Mouse (Mus musculus) midbrain, embryonic 13.5 days (tissue): ENCODE results near the gene Dbp. TPM values are rescaled to one million over a fixed set of nuclear protein-coding genes. Genes with fewer than 3 reads are reported as not detected.

Experiments
- ATAC-seq: fragments of 200-750 bp; cut with Nextera tagmentation; 2 replicates; pipeline ENCODE4 v1.8.0; 2017; ENCODE audit warnings: mild to moderate bottlenecking, moderate TSS enrichment, moderate library complexity
- H3K27ac ChIP-seq: fragments of 300-500 bp; sonication (generic); 2 replicates; pipeline ENCODE4 v1.5.1; 2015; ENCODE audit warnings: inconsistent platforms, mild to moderate bottlenecking, moderate library complexity
- H3K27me3 ChIP-seq: fragments of 300-500 bp; sonication (generic); 2 replicates; pipeline ENCODE4 v1.6.1; 2015; ENCODE audit warnings: mild to moderate bottlenecking, inconsistent platforms
- H3K36me3 ChIP-seq: fragments of 300-500 bp; sonication (generic); 2 replicates; pipeline ENCODE4 v1.6.1; 2015; ENCODE audit warnings: mild to moderate bottlenecking, inconsistent platforms
- H3K4me1 ChIP-seq: fragments of 300-500 bp; sonication (generic); replicated peaks from 2 replicates; pipeline ENCODE4 v1.6.1; 2015; ENCODE audit warnings: inconsistent platforms
- H3K4me2 ChIP-seq: fragments of 300-500 bp; sonication (generic); replicated peaks from 2 replicates; pipeline ENCODE4 v1.6.1; 2015; ENCODE audit warnings: moderate library complexity, mild to moderate bottlenecking, inconsistent platforms
- H3K4me3 ChIP-seq: fragments of 300-500 bp; sonication (generic); replicated peaks from 2 replicates; pipeline ENCODE4 v1.5.1; 2015; ENCODE audit warnings: mild to moderate bottlenecking, inconsistent platforms
- H3K9ac ChIP-seq: fragments of 300-500 bp; sonication (generic); replicated peaks from 2 replicates; pipeline ENCODE4 v1.6.1; 2015; ENCODE audit warnings: mild to moderate bottlenecking, inconsistent platforms
- H3K9me3 ChIP-seq: fragments of 300-500 bp; sonication (generic); 2 replicates; pipeline ENCODE4 v1.6.1; 2016; ENCODE audit warnings: mild to moderate bottlenecking, inconsistent platforms
- WGBS: fragments of 180-500 bp; shearing (Covaris S2); methylation state at CpG from one replicate; pipeline ENCODE4 v1.1.7; 2015; 5-methylcytosine and 5-hydroxymethylcytosine counted together
- polyA plus RNA-seq: library from polyadenylated mRNA; unstranded; fragments of >200 nt; fragmentation: Nextera tagmentation; extraction: Ambion mirVana; gene quantifications from 2 replicates; pipeline ENCODE4 v1.2.1, GENCODE M21; 2015

Dbp gene
- polyA plus RNA-seq, 1 experiment from 2014 or later, result 3.4 TPM

- Histone ChIP-seq H3K9ac (no peak overlapping the region), H3K27me3 (peaks cover 19% of the 10 kb centered on the region), H3K27ac (no peak overlapping the region), H3K4me1 (no peaks in the 10 kb centered on the region), H3K4me3 (no peak overlapping the region), H3K9me3 (no peaks in the 10 kb centered on the region), H3K4me2 (0 out of 2 replicates have a peak overlapping the region, but pooled peaks have one; percentile 0), H3K36me3 (no peaks in the 10 kb centered on the region)
- 33% methylated on average over 11 of the region's 11 CpGs for WGBS
- ATAC-seq, result no peak
Observed at GRCm38 (mm10) chr7:45741777-45742176, 36.9 kb downstream of the Dbp start.

- 0 out of 2 replicates have a peak overlapping the region, but pooled peaks have one; percentile 0 for H3K4me2 ChIP-seq
- WGBS, result 29% methylated on average over 19 of the region's 19 CpGs
- no peak overlapping the region for H3K27ac ChIP-seq
- H3K9me3 ChIP-seq, result no peaks in the 10 kb centered on the region
- H3K4me3 ChIP-seq, result no peak overlapping the region
- no peaks in the 10 kb centered on the region for H3K36me3 ChIP-seq
- no peak overlapping the region for H3K9ac ChIP-seq
- H3K4me1 ChIP-seq, result no peaks in the 10 kb centered on the region
- no peak for ATAC-seq
- peaks cover 19% of the 10 kb centered on the region for H3K27me3 ChIP-seq
Observed at GRCm38 (mm10) chr7:45742338-45742737, 37.5 kb downstream of the Dbp start.

- peaks cover 19% of the 10 kb centered on the region for H3K27me3 ChIP-seq
- no peak overlapping the region for H3K4me3 ChIP-seq
- no peak overlapping the region for H3K9ac ChIP-seq
- ATAC-seq, result no peak
- no peaks in the 10 kb centered on the region for H3K9me3 ChIP-seq
- no peak overlapping the region for H3K4me2 ChIP-seq
- H3K4me1 ChIP-seq, result peaks cover 3% of the 10 kb centered on the region
- H3K27ac ChIP-seq, result no peak overlapping the region
- WGBS, result 28% methylated on average over 2 of the region's 2 CpGs
- no peaks in the 10 kb centered on the region for H3K36me3 ChIP-seq
Observed at GRCm38 (mm10) chr7:45744387-45744786, 39.5 kb downstream of the Dbp start.

- Histone ChIP-seq H3K9ac (no peak overlapping the region), H3K4me1 (peaks cover 7% of the 10 kb centered on the region), H3K36me3 (no peaks in the 10 kb centered on the region), H3K27me3 (peaks cover 11% of the 10 kb centered on the region), H3K4me2 (no peak overlapping the region), H3K27ac (no peak overlapping the region), H3K9me3 (no peaks in the 10 kb centered on the region), H3K4me3 (no peak overlapping the region)
- ATAC-seq, result no peak
- WGBS, result 64% methylated on average over 6 of the region's 6 CpGs
Observed at GRCm38 (mm10) chr7:45746518-45746917, 41.6 kb downstream of the Dbp start.

DNA sequence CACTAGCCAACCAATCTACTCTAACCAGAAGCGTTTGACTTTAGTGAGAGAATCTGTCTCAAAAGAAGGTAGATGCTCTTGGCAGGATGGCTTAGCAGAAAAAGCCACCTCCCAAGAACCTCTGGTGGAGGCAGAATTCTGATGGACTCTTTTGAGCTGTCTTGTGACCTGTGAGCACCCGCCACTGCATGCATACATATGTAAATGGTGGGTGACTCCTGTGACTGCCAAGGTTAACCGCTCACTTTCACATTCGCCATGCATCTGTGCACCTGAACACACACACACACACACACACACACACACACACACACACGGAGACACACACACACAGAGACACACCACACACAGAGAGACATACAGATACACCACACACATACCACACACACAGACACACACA is 42.6 kb downstream of the Dbp start:
- no peak overlapping the region for H3K4me2 ChIP-seq
- no peaks in the 10 kb centered on the region for H3K36me3 ChIP-seq
- H3K4me3 ChIP-seq, result no peak overlapping the region
- H3K9ac ChIP-seq, result no peak overlapping the region
- 78% methylated on average over 5 of the region's 5 CpGs for WGBS
- H3K27me3 ChIP-seq, result peaks cover 2% of the 10 kb centered on the region; the same call in 1 of the 2 replicates
- ATAC-seq, result no peak
- H3K9me3 ChIP-seq, result no peaks in the 10 kb centered on the region
- H3K27ac ChIP-seq, result no peak overlapping the region
- peaks cover 7% of the 10 kb centered on the region for H3K4me1 ChIP-seq

DNA sequence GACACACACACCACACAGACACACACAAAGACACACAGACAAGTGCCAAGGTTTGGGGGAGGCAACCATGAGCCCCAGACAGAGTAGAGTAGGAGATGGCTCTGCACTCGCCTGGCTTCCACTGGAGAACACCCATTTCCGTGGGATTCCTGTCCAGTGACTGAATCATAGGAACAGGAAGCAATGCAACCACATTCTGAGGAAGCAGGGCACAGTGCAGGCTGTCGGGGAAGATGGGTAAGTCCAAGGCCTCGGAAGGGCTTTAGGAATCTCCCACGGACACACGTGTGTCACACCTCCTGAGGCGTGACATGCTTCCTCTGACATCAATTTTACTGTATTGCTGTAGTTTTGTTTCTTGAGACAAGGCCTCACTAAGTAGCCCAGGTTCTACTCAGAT is 43.2 kb downstream of the Dbp start:
- Histone ChIP-seq H3K27ac (no peak overlapping the region; the same call in 1 of the 2 replicates), H3K9ac (no peak overlapping the region), H3K36me3 (no peaks in the 10 kb centered on the region), H3K4me1 (peaks cover 7% of the 10 kb centered on the region), H3K9me3 (no peaks in the 10 kb centered on the region), H3K4me2 (no peak overlapping the region), H3K4me3 (no peak overlapping the region), H3K27me3 (no peaks in the 10 kb centered on the region)
- 86% methylated on average over 7 of the region's 7 CpGs for WGBS
- ATAC-seq, result no peak

- Histone ChIP-seq H3K4me1 (peaks cover 7% of the 10 kb centered on the region), H3K27me3 (no peaks in the 10 kb centered on the region), H3K4me3 (no peak overlapping the region), H3K9me3 (no peaks in the 10 kb centered on the region), H3K27ac (no peak overlapping the region), H3K9ac (peak overlapping the region; percentile 36; the same call in 1 of the 2 replicates), H3K4me2 (no peak overlapping the region), H3K36me3 (no peaks in the 10 kb centered on the region)
- WGBS, result 61% methylated on average over 8 of the region's 10 CpGs
- ATAC-seq, result no peak
Observed at GRCm38 (mm10) chr7:45749401-45749800, 44.5 kb downstream of the Dbp start.

DNA sequence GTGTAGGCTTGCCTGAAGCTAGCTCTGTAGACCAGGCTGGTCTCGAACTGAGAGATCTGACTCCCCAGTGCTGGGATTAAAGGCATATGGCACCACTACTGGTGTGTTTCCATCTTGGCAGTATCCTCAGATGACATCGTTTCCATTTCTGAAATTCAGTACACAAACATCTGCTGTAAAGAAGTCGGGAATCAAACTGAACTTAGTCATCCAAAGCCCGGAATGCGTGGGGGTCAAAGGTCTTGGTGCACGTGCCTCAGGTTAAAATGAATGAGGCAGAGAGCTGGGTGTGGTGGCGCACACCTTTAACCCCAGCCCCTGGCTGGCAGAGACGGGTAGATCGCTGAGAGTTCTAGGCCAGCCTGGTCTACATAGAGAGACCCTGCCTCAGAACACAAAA is 45.3 kb downstream of the Dbp start:
- Histone ChIP-seq H3K9ac (no peak overlapping the region), H3K4me3 (no peak overlapping the region), H3K9me3 (no peaks in the 10 kb centered on the region), H3K4me2 (no peak overlapping the region), H3K27me3 (no peaks in the 10 kb centered on the region), H3K4me1 (peaks cover 7% of the 10 kb centered on the region), H3K36me3 (no peaks in the 10 kb centered on the region), H3K27ac (no peak overlapping the region)
- WGBS, result 83% methylated on average over 9 of the region's 9 CpGs
- ATAC-seq, result no peak

DNA sequence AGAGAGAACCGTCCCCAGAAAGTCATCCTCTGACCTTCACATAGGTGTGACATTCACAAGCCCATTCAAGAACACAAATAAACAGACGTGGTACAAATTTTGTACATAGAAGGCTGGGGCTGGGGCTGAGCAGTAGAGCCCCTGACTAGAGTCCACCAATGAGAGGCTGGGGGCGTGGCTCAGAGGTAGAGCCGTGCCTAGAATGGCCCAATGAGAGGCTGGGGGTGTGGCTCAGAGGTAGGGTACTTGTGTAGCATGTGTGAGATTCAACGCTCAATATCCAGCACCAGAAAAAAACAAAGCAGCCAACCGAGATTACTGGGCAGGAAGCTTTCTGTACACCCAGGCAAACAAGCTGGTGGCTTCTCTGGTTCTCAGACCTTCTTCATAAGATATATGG is 50.8 kb downstream of the Dbp start:
- Histone ChIP-seq H3K4me3 (no peak overlapping the region), H3K9me3 (no peaks in the 10 kb centered on the region), H3K36me3 (no peaks in the 10 kb centered on the region), H3K27ac (no peak overlapping the region), H3K9ac (no peak overlapping the region), H3K27me3 (peaks cover 30% of the 10 kb centered on the region), H3K4me1 (peaks cover 6% of the 10 kb centered on the region), H3K4me2 (no peak overlapping the region)
- WGBS, result 55% methylated on average over 6 of the region's 6 CpGs
- ATAC-seq, result no peak

GRCm38 (mm10) chr7:45759400-45759799 is 54.5 kb downstream of the Dbp start:
- 17% methylated on average over 23 of the region's 27 CpGs for WGBS
- 0 out of 2 replicates have a peak overlapping the region, but pooled peaks have one; percentile 1 for H3K4me3 ChIP-seq
- peak overlapping the region; percentile 44; the same call in 1 of the 2 replicates for H3K9ac ChIP-seq

More at GRCm38 (mm10) chr7:45759400-45759799, 54.5 kb downstream of the Dbp start:
- Histone ChIP-seq H3K4me1 (peaks cover 6% of the 10 kb centered on the region), H3K27ac (no peak overlapping the region), H3K27me3 (peaks cover 30% of the 10 kb centered on the region), H3K4me2 (peak overlapping the region; percentile 37), H3K36me3 (no peaks in the 10 kb centered on the region), H3K9me3 (no peaks in the 10 kb centered on the region)
- ATAC-seq, result no peak

Other genes with a start within 250 kb of the Dbp start
- 6,845 and 7,096 TPM in 2 replicates for gene Ftl1, start 245.2 kb upstream of the Dbp start, polyA plus RNA-seq
- gene Bax, start 238.2 kb upstream of the Dbp start, polyA plus RNA-seq, result 259 and 265 TPM in 2 replicates
- gene Tulp2, start 223.2 kb upstream of the Dbp start, polyA plus RNA-seq, result 0.22 TPM in 1 of 2 replicates, not detected in the other
- not detected in 2 replicates for gene Gm45808, start 218.3 kb upstream of the Dbp start, polyA plus RNA-seq
- gene Dhdh, start 216.3 kb upstream of the Dbp start, polyA plus RNA-seq, result 3.3 and 3.6 TPM in 2 replicates
- 86.7 and 101 TPM in 2 replicates for gene Nucb1, start 194.7 kb upstream of the Dbp start, polyA plus RNA-seq
- gene Ppp1r15a, start 178.8 kb upstream of the Dbp start, polyA plus RNA-seq, result 11.7 and 11.9 TPM in 2 replicates
- gene Plekha4, start 178.8 kb upstream of the Dbp start, polyA plus RNA-seq, result 0.23 and 0.46 TPM in 2 replicates
- 0.13 and 0.21 TPM in 2 replicates for gene Hsd17b14, start 150.2 kb upstream of the Dbp start, polyA plus RNA-seq
- 20.7 and 24.5 TPM in 2 replicates for gene Bcat2, start 134.9 kb upstream of the Dbp start, polyA plus RNA-seq
- gene Fgf21, start 89.6 kb upstream of the Dbp start, polyA plus RNA-seq, result 0.17 TPM in 1 of 2 replicates, not detected in the other
- gene Fut1, start 87.8 kb upstream of the Dbp start, polyA plus RNA-seq, result not detected in 2 replicates
- 0.17 TPM in 1 of 2 replicates, not detected in the other for gene Izumo1, start 83.3 kb upstream of the Dbp start, polyA plus RNA-seq
- gene Rasip1, start 77.6 kb upstream of the Dbp start, polyA plus RNA-seq, result 7.5 and 9.4 TPM in 2 replicates
- 3.1 and 4.8 TPM in 2 replicates for gene Mamstr, start 65.1 kb upstream of the Dbp start, polyA plus RNA-seq
- gene Fut2, start 38.7 kb upstream of the Dbp start, polyA plus RNA-seq, result 0.06 and 0.09 TPM in 2 replicates
- 0.39 and 0.59 TPM in 2 replicates for gene Ntn5, start 21.1 kb upstream of the Dbp start, polyA plus RNA-seq
- 0.17 and 0.31 TPM in 2 replicates for gene Sec1, start 10.7 kb upstream of the Dbp start, polyA plus RNA-seq
- 35.9 and 40.0 TPM in 2 replicates for gene Car11, start 5.2 kb upstream of the Dbp start, polyA plus RNA-seq
- 643 and 684 TPM in 2 replicates for gene Rpl18, start 10.4 kb downstream of the Dbp start, polyA plus RNA-seq
- gene Sphk2, start 12.9 kb downstream of the Dbp start, polyA plus RNA-seq, result 24.3 and 27.1 TPM in 2 replicates
- 1.0 and 1.3 TPM in 2 replicates for gene Fam83e, start 16.1 kb downstream of the Dbp start, polyA plus RNA-seq
- gene Spaca4, start 20.7 kb downstream of the Dbp start, polyA plus RNA-seq, result not detected in 2 replicates
- gene Lmtk3, start 78.7 kb downstream of the Dbp start, polyA plus RNA-seq, result 22.8 and 24.0 TPM in 2 replicates
- gene Sult2b1, start 79.6 kb downstream of the Dbp start, polyA plus RNA-seq, result 5.5 and 5.6 TPM in 2 replicates
- 362 and 363 TPM in 2 replicates for gene Cyth2, start 109.5 kb downstream of the Dbp start, polyA plus RNA-seq
- 0.62 and 0.73 TPM in 2 replicates for gene Kcnj14, start 119.7 kb downstream of the Dbp start, polyA plus RNA-seq
- gene Grwd1, start 125.9 kb downstream of the Dbp start, polyA plus RNA-seq, result 39.9 and 41.7 TPM in 2 replicates
- gene Kdelr1, start 167.7 kb downstream of the Dbp start, polyA plus RNA-seq, result 36.1 and 44.8 TPM in 2 replicates
- gene Grin2d, start 173.3 kb downstream of the Dbp start, polyA plus RNA-seq, result 1.2 and 1.3 TPM in 2 replicates
- gene Syngr4, start 191.6 kb downstream of the Dbp start, polyA plus RNA-seq, result 0.28 and 0.66 TPM in 2 replicates
- gene Tmem143, start 191.9 kb downstream of the Dbp start, polyA plus RNA-seq, result 5.9 and 6.7 TPM in 2 replicates
- gene Emp3, start 216.3 kb downstream of the Dbp start, polyA plus RNA-seq, result 24.4 and 27.3 TPM in 2 replicates
- gene Ccdc114, start 219.0 kb downstream of the Dbp start, polyA plus RNA-seq, result 3.3 and 4.1 TPM in 2 replicates